Mouse (Mus musculus) thymus, adult 2 months (tissue): Measurements from ENCODE around the gene Ndufv2.

ENCODE experiments used
- CTCF ChIP-seq: fragments of 200-500 bp; IDR thresholded peaks from 2 replicates; pipeline ENCODE4 v1.5.1; 2012; ENCODE audit warnings: mild to moderate bottlenecking, control low read depth, low read length, moderate library complexity, borderline replicate concordance; ENCODE audit not compliant: control insufficient read depth, poor library complexity, insufficient read depth; ENCODE audit errors: extremely low read depth
- POLR2A ChIP-seq: fragments of 200-500 bp; IDR thresholded peaks from 2 replicates; pipeline ENCODE4 v1.6.1; 2012; ENCODE audit warnings: mild to moderate bottlenecking, low read length, control low read depth, moderate library complexity; ENCODE audit not compliant: control insufficient read depth, poor library complexity, insufficient read depth; ENCODE audit errors: extremely low read depth

DNA sequence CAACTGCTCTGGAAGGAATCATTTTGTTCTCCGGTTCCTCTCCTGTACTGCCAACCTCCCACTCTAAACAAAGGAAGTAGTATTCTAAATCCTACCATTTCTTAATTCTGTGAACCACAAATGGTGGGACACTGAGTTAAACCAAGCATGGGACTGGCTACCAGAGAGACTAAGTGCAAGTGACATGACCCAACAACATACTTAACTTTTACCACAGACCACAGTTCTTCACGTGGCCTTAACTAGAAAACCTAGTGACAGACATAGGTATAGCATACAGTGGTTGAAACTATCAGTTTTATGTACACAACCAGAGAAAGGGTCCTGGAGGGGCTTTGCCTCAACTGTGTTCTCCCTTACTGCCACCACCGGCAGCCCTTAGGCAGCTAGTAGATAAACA is 8.7 kb downstream of the Ndufv2 start:
- TF ChIP-seq CTCF (no peak), POLR2A (no peak)
